Mouse (Mus musculus) lung, adult 10 weeks (tissue): ENCODE data around the gene P4hb. TPM values are rescaled to one million over a fixed set of nuclear protein-coding genes. Genes with fewer than 3 reads are reported as not detected.

Source experiments
- polyA plus RNA-seq: library from polyadenylated mRNA; stranded (reverse); fragments of 350-450 nt; fragmentation: Illumina TruSeq; extraction: RNeasy Lipid Tissue Mini Kit (QIAGEN cat#74804); gene quantifications from one replicate; pipeline ENCODE4 v1.2.3, GENCODE M21; 2014; ENCODE audit warnings: low read depth, low replicate concordance; ENCODE audit not compliant: insufficient read depth

P4hb gene
- polyA plus RNA-seq, result 289 TPM

DNA sequence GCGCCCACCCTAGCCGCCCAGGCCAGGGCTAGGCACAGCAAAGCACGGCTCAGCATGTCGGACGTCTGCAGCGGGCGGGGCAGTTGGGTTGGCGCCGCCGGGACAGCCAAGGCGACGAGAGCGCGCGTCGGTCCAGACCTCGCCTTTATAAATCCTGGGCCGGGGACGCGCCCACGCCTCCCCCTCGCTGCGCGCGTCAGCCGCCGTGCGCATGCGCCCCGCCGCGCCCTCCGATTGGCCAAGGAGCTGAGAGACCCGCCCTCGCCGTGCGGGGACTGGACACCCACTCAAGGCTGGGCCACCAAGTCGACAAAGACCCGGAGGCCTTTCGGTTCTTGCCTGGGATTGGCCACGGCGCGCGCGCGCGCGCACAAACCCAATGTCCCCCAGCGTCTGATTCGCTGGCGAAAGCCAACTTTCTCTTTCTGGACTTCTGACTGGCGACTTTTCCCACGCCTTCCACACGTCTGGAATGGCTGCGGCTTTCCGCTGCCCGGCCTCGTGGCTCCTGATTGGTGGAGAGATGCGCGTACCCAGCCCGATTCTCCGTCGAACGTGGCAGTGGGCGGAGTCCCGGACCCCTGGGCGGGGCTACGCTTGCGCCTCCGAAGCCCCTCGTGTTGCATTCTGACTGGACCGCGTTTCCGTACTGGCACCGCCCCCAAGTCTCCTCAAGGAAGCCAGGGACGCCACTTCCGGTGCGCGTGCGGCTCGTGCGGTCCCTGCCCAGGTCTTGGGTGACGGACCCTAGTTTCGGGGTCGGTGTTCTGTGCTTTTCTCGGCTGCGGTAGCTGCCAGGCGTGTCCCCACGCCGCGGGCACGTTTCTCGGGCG lies at the start of gene P4hb:
Gene P4hb, minus strand, starts transcription at position 502 of the 833 bp plus-strand sequence.

DNA sequence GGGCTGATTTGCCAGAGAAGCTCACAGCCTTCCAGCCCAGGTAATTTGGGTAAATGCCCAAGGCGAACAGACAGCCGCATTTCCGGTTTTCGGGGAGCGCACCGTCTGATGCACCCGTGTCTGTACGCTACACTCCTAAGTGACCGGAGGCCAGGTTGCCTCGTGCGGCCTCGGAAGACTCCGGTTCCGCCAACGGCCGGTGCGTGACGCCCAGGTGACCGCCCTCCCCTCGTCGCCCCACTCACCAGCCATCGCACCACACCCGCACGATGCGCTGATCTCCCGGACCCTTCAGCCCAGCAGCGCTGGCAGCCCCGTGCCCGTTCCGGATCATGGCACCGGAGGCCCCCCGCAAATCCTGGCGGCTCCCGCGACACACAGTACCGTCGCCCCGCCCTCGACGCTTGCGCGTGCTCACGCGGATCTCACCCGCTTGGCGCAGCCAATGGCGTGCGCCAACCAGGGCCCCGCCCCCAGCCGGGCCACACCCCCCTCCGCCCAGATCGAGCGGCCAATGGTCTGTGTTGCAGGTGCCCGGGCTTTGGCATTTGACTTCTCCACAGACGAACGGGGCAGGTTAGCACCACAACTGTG lies 44.6 kb upstream of the P4hb start, which contains the start of gene Pcyt2:
Gene Pcyt2, minus strand, starts transcription at position 418 of the 594 bp plus-strand sequence.

DNA sequence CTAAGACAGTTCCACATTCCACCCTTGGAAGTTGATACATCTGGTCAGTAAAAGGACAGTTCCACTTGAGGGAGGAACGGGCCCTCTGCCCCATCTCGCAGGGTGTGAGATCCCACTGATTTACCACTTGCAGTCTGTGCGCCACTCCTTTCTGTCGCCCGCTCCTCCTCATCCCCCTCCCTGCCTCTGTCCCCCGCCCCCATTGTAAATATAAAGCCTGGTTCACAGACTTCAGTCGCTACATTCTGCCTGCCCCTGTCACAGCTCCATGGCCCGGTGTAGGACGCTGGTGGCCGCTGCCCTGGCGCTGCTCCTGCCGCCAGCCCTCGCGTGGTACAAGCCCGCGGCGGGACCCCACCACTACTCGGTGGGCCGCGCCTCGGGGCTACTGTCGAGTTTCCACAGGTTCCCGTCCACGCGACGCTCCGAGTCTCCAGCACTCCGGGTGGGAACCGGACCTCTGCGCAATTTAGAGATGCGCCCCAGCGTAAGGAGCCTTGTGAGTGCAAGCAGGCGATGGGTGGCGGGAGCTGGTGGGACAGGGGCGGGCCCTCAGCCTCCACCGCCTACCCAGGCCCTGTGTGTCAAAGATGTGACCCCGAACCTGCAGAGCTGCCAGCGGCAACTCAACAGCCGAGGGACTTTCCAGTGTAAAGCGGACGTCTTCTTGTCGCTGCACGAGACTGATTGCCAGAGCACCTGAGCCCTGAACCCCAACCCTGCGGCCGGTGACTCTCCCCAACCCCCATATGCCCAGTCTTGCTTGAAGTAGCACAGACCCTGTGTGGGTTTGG lies 35.4 kb upstream of the P4hb start, which contains the start of gene Npb:
Gene Npb, plus strand, starts transcription at position 237 of the 794 bp plus-strand sequence.

DNA sequence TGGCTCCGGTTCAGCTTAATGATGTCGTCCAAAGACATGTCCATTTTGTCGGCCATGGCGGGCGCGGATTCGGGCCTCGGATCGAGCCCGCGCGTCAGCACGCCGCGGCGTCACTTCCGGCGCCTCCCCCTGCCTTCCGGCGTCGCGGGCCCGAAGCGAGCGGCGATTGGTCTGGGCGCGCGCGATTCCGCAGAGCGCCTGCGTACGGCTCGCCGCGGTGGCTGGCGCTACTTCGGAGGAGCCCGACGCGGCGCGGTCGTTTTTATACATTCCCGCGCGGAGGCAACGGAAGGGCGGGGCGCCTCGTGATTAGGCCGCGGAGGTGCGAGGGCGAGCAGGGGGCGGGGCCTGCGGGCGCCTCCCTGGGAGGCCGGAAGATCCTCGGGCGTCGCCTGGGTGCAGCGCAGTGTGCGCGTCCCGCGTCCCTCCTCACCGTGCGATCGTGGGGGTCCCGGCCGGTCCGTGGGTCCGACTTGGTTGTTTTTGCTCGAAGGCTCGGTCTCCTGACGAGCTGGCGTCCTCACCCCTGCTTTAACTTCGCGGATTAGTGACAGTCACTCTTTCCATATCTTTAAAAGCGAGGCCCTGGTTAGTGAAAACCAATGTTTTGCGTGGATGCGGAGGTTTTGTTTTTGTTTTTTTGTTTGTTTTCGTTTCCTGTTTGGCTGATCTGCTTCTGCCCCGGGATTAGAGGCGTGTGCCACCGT lies 25.4 kb upstream of the P4hb start, which contains the start of the genes Alyref and Anapc11:
Gene Alyref, minus strand, starts transcription at position 83 of the 707 bp plus-strand sequence.
Gene Anapc11, plus strand, starts transcription at position 139 of the 707 bp plus-strand sequence.

DNA sequence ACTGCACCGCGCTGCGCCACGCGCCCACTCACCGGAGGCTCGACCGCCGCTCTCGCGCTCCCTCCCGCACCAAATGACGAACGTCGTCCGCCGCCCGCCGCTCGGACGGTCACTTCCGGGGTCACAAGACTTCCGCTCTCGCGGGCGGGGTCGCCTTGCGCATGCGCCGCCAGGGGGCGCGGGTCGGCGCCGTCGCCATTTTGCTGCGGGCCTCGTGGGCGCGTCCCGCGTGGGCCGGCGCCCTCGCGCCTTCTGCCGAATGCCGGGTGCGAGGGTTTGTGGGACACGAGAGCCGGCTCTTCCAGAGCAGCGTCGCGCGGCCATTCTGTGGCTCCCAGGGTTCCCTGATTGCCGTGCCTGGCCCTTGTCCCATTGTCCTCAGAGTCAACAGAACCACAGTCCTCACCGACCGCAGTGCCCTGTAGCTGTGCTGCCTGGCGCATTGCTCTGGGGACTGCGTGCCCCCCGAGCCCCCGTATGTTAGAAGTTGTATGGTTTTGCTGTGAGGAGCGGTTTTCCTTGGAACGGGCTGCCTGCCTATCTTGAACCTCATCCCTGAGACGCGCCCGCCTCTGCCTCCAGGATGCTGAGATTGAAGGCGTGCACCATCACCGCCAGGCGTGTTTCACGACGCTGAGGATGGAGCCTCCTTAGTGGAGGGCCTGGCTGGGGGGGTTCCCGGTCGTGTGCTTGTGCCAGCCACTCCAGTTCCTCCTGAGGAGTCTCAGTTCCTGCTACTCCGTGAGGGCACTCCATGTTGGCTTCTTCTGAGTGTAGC lies 8.6 kb upstream of the P4hb start, which contains the start of gene Arhgdia:
Gene Arhgdia, minus strand, starts transcription at position 135 of the 778 bp plus-strand sequence.

DNA sequence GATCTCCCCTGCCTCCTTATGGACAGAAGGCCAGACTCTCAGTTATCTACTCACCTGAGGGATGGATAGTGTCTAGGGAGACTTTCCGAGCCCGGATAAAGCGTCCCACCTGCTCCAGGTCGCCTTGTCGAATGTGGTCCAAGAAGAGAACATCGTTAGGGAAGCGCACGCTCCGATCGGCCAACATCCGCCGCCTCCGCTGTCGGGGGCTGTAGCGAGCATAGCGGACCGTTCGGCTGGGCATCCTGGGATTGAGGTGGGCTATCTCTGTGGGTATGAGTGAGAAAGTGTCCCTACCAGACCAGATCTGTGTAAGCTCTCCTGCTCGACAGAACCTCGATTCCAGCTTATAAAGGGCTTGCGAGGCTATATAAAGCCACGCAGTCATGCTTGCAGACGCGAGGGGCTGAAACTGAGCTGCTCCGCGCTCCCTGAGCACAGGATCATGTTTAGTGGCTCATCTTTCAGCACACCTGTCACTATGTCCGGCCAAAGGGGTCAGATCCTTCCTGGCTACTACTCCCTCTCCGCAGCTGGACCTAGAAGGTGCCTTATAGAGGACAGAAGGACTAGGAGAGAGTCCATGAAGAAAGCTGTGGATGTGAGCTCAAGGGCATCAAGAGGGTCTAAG lies 22.1 kb downstream of the P4hb start, which contains the start of gene Ppp1r27:
Gene Ppp1r27, minus strand, starts transcription at position 323 of the 631 bp plus-strand sequence.

DNA sequence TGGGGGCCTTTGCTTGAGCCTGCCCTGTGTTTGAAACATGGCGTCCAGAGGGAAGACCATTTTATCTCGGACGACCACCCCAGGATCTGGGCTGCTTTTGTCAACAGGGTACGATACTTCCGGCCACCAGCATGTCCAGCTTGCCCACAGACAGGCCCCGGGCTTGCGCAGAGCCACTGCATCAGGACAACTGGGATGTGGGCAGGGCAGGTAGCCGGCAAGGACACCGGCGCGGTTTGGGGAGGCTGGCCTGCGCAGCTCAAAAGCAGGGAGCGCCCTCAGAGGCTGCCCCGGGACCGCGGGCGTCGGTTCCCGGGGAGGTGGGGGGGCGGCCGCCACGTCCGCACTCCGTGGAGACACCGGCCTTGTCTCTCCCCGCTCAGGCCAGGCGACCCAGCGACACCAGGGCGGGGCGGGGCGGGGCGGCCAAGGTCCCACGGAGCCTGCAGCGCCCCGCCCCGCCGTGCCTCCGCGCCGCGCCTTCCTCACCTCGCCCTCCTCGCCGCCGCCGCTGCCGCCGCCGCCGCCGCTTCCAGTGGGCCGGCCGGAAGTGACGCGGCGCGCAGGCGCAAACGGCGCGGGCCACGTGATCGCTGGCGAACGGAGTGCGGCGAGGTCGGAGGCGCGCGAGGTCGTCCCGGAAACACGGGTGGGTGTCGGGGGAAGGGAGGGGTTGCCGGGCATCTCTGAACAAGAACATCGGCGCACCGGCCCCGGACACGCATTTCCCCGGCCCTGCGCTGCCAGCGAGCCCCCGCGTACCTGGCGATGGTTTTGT lies 23.7 kb downstream of the P4hb start, which contains the start of gene Mcrip1:
Gene Mcrip1, minus strand, starts transcription at position 560 of the 778 bp plus-strand sequence.

DNA sequence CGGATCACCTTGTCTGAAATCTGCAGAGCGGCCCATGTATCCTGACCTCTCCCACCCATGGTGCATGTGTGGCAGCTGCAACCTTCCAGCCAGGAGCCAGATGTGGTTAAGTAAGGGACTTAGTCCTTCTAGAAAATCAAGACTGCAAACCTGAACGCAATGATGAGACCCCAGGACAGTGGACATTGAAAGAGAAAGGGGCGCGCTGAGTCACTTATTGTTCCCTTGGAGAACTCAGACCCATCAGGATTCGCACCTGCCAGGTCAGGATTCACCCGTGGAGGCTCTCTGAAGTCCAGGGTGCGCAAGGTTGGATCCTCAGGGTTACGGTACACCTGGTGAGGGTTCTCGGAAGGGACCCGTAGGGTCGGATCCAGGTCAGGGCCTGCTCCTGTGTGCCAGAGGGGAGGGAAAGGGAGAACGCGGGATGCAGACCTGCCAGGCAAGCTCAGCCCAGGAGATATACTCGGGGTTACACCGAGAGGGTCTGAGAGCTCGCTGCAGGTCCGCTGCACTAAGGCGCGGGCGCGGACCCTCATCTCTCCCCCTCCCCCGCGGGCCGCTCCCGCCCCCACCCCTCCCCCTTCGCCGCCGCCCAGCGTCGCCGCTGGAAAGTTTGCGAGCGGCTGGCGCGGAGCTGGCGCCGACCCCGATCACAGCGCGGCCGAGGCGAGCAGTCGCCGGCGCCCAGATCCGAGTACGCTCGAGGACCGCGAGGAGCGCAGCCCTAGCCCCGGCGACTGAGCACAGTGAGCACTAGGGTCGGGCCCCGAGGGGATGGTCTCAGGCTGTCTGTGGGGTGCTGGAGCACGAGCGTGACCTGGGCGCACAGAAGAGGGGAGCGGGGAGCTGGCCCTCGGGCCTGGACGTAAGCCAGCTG lies 42.7 kb downstream of the P4hb start, which contains the start of gene Gcgr:
Gene Gcgr, plus strand, starts transcription at position 615 of the 880 bp plus-strand sequence.

Other genes starting within 250 kb of the P4hb start
- gene Actg1, start 224.7 kb downstream of the P4hb start, polyA plus RNA-seq, result 1,316 TPM
- 0.33 TPM for gene Fscn2, start 211.7 kb downstream of the P4hb start, polyA plus RNA-seq
- gene Faap100, start 194.5 kb downstream of the P4hb start, polyA plus RNA-seq, result 10.2 TPM
- 19.5 TPM for gene Nploc4, start 135.5 kb downstream of the P4hb start, polyA plus RNA-seq
- not detected for gene Tspan10, start 130.6 kb downstream of the P4hb start, polyA plus RNA-seq
- gene Pde6g, start 119.8 kb downstream of the P4hb start, polyA plus RNA-seq, result not detected
- gene Oxld1, start 115.2 kb downstream of the P4hb start, polyA plus RNA-seq, result 13.4 TPM
- 13.6 TPM for gene Ccdc137, start 115.1 kb downstream of the P4hb start, polyA plus RNA-seq
- 10.8 TPM for gene Arl16, start 105.6 kb downstream of the P4hb start, polyA plus RNA-seq
- gene Mrpl12, start 88.6 kb downstream of the P4hb start, polyA plus RNA-seq, result 65.4 TPM
- gene Slc25a10, start 81.4 kb downstream of the P4hb start, polyA plus RNA-seq, result 42.5 TPM
- 0.15 TPM for gene Gcgr, start 42.6 kb downstream of the P4hb start, polyA plus RNA-seq
- gene Mcrip1, start 23.5 kb downstream of the P4hb start, polyA plus RNA-seq, result 138 TPM
- gene Ppp1r27, start 22.1 kb downstream of the P4hb start, polyA plus RNA-seq, result not detected
- 361 TPM for gene Arhgdia, start 8.4 kb upstream of the P4hb start, polyA plus RNA-seq
- 49.0 TPM for gene Alyref, start 25.1 kb upstream of the P4hb start, polyA plus RNA-seq
- 82.6 TPM for gene Anapc11, start 25.2 kb upstream of the P4hb start, polyA plus RNA-seq
- gene Npb, start 35.2 kb upstream of the P4hb start, polyA plus RNA-seq, result 1.3 TPM
- gene Pcyt2, start 44.7 kb upstream of the P4hb start, polyA plus RNA-seq, result 51.7 TPM
- 39.1 TPM for gene Sirt7, start 52.0 kb upstream of the P4hb start, polyA plus RNA-seq
- gene Mafg, start 60.3 kb upstream of the P4hb start, polyA plus RNA-seq, result 17.0 TPM
- 1.4 TPM for gene Pycr1, start 70.5 kb upstream of the P4hb start, polyA plus RNA-seq
- 1.6 TPM for gene Myadml2, start 74.9 kb upstream of the P4hb start, polyA plus RNA-seq
- gene Notum, start 87.9 kb upstream of the P4hb start, polyA plus RNA-seq, result 8.1 TPM
- gene Aspscr1, start 99.7 kb upstream of the P4hb start, polyA plus RNA-seq, result 44.2 TPM
- gene Cenpx, start 140.5 kb upstream of the P4hb start, polyA plus RNA-seq, result 82.4 TPM
- 15.4 TPM for gene Lrrc45, start 140.7 kb upstream of the P4hb start, polyA plus RNA-seq
- gene Rac3, start 148.2 kb upstream of the P4hb start, polyA plus RNA-seq, result 44.3 TPM
- gene Dcxr, start 154.0 kb upstream of the P4hb start, polyA plus RNA-seq, result 185 TPM
- 5,777 TPM for gene Cbr2, start 158.9 kb upstream of the P4hb start, polyA plus RNA-seq
- gene Hmga1b, start 189.5 kb upstream of the P4hb start, polyA plus RNA-seq, result 0.87 TPM
- gene Rfng, start 211.0 kb upstream of the P4hb start, polyA plus RNA-seq, result 18.4 TPM
- gene Gps1, start 211.0 kb upstream of the P4hb start, polyA plus RNA-seq, result 62.0 TPM
- gene Dus1l, start 223.2 kb upstream of the P4hb start, polyA plus RNA-seq, result 23.6 TPM